Mouse (Mus musculus): ENCODE results near the gene Cfap43. TPM values are rescaled to one million over a fixed set of nuclear protein-coding genes. Genes with fewer than 3 reads are reported as not detected.

Gene Cfap43
- polyA plus RNA-seq, 1 experiment from 2014 or later = 1.7 TPM

- Histone ChIP-seq H3K27me3 (ENCODE audit: control insufficient read depth, insufficient read depth, low read depth, low read length) (no peaks in the 10 kb centered on the region), H3K4me1 (ENCODE audit: control insufficient read depth, insufficient read depth, low read length) (no peaks in the 10 kb centered on the region), H3K9ac (ENCODE audit: low read depth, low read length) (no peak overlapping the region), H3K27ac (ENCODE audit: low read length) (no peak overlapping the region), H3K9me3 (replicated peaks; ENCODE audit: control insufficient read depth, low read length, poor library complexity, severe bottlenecking) (no peaks in the 10 kb centered on the region), H3K4me2 (ENCODE audit: low read length) (no peak overlapping the region), H3K4me3 (ENCODE audit: low read depth, low read length) (no peak overlapping the region), H3K36me3 (ENCODE audit: control insufficient read depth, insufficient read depth, low read length) (no peaks in the 10 kb centered on the region)
- WGBS = 97% methylated on average over 5 of the region's 5 CpGs
- no peak for ATAC-seq
These were observed 104.4 kb downstream of the Cfap43 start for GRCm38 (mm10) chr19:47814721-47815120.

DNA sequence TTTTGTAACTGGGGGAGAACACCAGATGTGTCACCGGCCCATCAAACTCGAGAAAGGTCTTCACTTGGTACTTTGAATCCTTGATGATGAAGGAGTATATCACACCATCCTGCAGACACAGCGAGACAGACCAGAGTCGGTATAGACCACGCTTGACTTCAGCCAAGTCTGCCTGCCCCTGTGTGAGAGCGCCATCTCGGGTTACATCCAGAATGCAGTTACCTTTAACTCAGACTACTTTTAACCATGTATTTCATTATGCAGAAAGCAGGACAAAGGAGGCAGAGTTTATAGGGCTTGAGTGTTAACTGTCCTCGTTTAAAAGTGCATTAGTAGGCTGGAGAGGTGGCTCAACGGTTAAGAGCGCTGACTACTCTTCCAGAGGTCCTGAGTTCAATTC, 107.0 kb downstream of the Cfap43 start:
- no peak for ATAC-seq

GRCm38 (mm10) chr19:47798583-47798982, 120.5 kb downstream of the Cfap43 start:
- H3K9ac ChIP-seq (ENCODE audit: low read depth, low read length) = no peak overlapping the region
- 68% methylated on average over 10 of the region's 10 CpGs for WGBS
- H3K9me3 ChIP-seq (replicated peaks; ENCODE audit: control insufficient read depth, low read length, poor library complexity, severe bottlenecking) = no peaks in the 10 kb centered on the region
- no peaks in the 10 kb centered on the region for H3K36me3 ChIP-seq (ENCODE audit: control insufficient read depth, insufficient read depth, low read length)
- no peak for ATAC-seq
- no peak overlapping the region for H3K27ac ChIP-seq (ENCODE audit: low read length)
- H3K4me2 ChIP-seq (ENCODE audit: low read length) = no peak overlapping the region
- no peaks in the 10 kb centered on the region for H3K27me3 ChIP-seq (ENCODE audit: control insufficient read depth, insufficient read depth, low read depth, low read length)
- no peak overlapping the region for H3K4me3 ChIP-seq (ENCODE audit: low read depth, low read length)
- H3K4me1 ChIP-seq (ENCODE audit: control insufficient read depth, insufficient read depth, low read length) = no peaks in the 10 kb centered on the region

More for the DNA sequence above, 107.0 kb downstream of the Cfap43 start:
- no peak overlapping the region for H3K9ac ChIP-seq (ENCODE audit: low read depth, low read length)
- H3K9me3 ChIP-seq (replicated peaks; ENCODE audit: control insufficient read depth, low read length, poor library complexity, severe bottlenecking) = no peaks in the 10 kb centered on the region
- H3K4me3 ChIP-seq (ENCODE audit: low read depth, low read length) = no peak overlapping the region
- no peaks in the 10 kb centered on the region for H3K4me1 ChIP-seq (ENCODE audit: control insufficient read depth, insufficient read depth, low read length)
- H3K27me3 ChIP-seq (ENCODE audit: control insufficient read depth, insufficient read depth, low read depth, low read length) = no peaks in the 10 kb centered on the region
- no peaks in the 10 kb centered on the region for H3K36me3 ChIP-seq (ENCODE audit: control insufficient read depth, insufficient read depth, low read length)
- WGBS = 80% methylated on average over 10 of the region's 10 CpGs
- no peak overlapping the region for H3K27ac ChIP-seq (ENCODE audit: low read length)
- no peak overlapping the region for H3K4me2 ChIP-seq (ENCODE audit: low read length)

GRCm38 (mm10) chr19:47796699-47797098, 122.4 kb downstream of the Cfap43 start:
- no peaks in the 10 kb centered on the region for H3K27me3 ChIP-seq (ENCODE audit: control insufficient read depth, insufficient read depth, low read depth, low read length)
- no peaks in the 10 kb centered on the region for H3K4me1 ChIP-seq (ENCODE audit: control insufficient read depth, insufficient read depth, low read length)
- H3K4me2 ChIP-seq (ENCODE audit: low read length) = no peak overlapping the region
- no peak overlapping the region for H3K9ac ChIP-seq (ENCODE audit: low read depth, low read length)
- 7% methylated on average over 7 of the region's 7 CpGs for WGBS
- H3K4me3 ChIP-seq (ENCODE audit: low read depth, low read length) = no peak overlapping the region
- ATAC-seq = no peak
- H3K27ac ChIP-seq (ENCODE audit: low read length) = no peak overlapping the region
- H3K36me3 ChIP-seq (ENCODE audit: control insufficient read depth, insufficient read depth, low read length) = no peaks in the 10 kb centered on the region
- no peaks in the 10 kb centered on the region for H3K9me3 ChIP-seq (replicated peaks; ENCODE audit: control insufficient read depth, low read length, poor library complexity, severe bottlenecking)

DNA sequence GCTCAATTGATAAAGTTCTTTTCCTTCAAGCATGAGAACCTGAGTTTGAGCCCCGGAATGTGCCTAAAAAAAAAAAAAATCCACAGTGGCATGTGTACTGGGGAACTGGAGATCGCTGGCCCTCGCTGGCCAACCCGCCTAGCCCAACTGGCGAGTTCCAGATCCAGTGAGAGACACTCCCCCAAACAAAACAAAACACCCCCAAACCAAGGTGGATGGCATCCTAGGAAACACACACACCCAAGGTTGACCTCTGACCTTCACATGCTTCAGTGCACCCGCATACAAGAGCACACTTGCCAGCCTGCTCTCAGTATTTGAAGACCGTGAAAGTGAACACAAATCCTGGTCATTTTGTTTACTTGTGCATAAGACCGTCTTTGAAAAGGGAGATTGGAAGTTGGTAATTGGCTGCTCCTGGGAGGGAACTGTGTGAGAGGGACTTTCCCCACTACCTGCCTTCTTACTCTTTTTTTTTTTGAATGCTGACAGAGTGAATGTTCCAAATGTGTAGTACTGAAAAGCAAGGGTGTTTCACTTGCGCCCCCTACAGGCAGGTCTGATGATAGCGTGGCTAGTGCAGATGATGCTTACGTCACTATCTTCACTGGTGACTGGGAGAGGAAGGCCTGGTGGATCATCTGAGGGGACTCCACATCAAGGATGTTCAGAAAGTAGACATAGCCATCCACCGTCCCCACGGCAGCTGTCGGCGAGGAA, 123.9 kb downstream of the Cfap43 start:
- Histone ChIP-seq H3K27ac (ENCODE audit: low read length) (no peak overlapping the region), H3K9me3 (replicated peaks; ENCODE audit: control insufficient read depth, low read length, poor library complexity, severe bottlenecking) (no peaks in the 10 kb centered on the region), H3K36me3 (ENCODE audit: control insufficient read depth, insufficient read depth, low read length) (no peaks in the 10 kb centered on the region), H3K4me3 (ENCODE audit: low read depth, low read length) (no peak overlapping the region), H3K9ac (ENCODE audit: low read depth, low read length) (no peak overlapping the region), H3K27me3 (ENCODE audit: control insufficient read depth, insufficient read depth, low read depth, low read length) (no peaks in the 10 kb centered on the region), H3K4me1 (ENCODE audit: control insufficient read depth, insufficient read depth, low read length) (no peaks in the 10 kb centered on the region), H3K4me2 (ENCODE audit: low read length) (no peak overlapping the region)
- ATAC-seq = no peak
- WGBS = 26% methylated on average over 15 of the region's 15 CpGs

DNA sequence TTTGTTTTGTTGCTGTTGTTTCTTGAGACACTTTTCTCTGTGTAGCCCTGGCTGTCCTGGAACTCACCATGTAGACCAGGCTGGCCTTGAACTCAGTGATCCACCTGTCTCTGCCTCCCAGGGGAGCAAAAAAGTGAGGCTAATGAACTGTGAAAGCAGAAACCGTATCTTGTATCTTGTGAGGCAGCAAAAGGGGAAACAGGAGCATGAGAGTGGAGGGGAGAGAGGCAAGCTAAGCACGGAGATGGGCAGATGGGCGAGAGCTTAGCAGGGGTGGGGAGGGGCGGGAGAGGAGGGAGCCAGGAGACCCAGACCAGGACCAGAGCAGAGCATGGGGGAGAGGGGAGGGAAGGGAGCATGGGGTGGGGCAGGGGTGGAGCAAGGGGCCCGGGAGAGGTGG, 124.8 kb downstream of the Cfap43 start:
- no peak for ATAC-seq
- WGBS = 11% methylated on average over 5 of the region's 5 CpGs
- H3K9me3 ChIP-seq (replicated peaks; ENCODE audit: control insufficient read depth, low read length, poor library complexity, severe bottlenecking) = no peaks in the 10 kb centered on the region

DNA sequence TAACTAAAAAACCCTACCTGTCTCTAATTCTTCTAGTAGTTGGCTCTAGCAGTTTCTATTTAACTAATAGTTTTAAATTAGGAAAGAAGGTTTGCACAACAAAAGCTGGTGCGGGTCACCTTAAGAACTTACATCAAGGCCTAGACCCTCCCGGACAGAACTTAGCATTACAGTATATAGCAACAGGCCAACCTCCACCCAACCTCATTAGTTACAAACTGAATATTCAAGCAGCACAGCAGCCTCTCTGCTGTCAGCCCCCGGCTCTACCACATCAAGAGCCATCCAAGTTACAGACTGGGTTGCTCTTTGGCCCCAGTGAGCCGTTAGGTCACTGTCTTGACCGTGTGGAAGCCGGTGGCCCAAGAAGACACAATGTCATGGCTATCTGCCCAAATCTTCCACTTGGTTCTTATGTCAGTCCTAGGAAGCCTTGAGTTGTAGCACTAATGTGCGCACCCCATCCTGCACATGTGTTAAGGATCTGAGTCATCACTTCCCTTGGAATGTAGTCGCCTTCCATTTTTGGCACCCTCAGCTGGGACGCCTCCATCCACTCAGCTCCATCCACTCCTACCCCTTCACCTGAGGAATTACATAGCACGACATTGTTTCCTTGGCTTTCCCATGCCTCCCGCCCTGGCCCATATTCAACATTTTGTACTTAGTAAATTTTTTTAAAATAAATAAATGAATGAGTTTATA, 128.6 kb downstream of the Cfap43 start:
- no peak overlapping the region for H3K4me2 ChIP-seq (ENCODE audit: low read length)
- H3K9ac ChIP-seq (ENCODE audit: low read depth, low read length) = no peak overlapping the region
- no peak for ATAC-seq
- no peaks in the 10 kb centered on the region for H3K9me3 ChIP-seq (replicated peaks; ENCODE audit: control insufficient read depth, low read length, poor library complexity, severe bottlenecking)
- 95% methylated on average over 11 of the region's 11 CpGs for WGBS
- no peaks in the 10 kb centered on the region for H3K27me3 ChIP-seq (ENCODE audit: control insufficient read depth, insufficient read depth, low read depth, low read length)
- no peak overlapping the region for H3K4me3 ChIP-seq (ENCODE audit: low read depth, low read length)
- H3K36me3 ChIP-seq (ENCODE audit: control insufficient read depth, insufficient read depth, low read length) = no peaks in the 10 kb centered on the region
- H3K27ac ChIP-seq (ENCODE audit: low read length) = no peak overlapping the region
- H3K4me1 ChIP-seq (ENCODE audit: control insufficient read depth, insufficient read depth, low read length) = no peaks in the 10 kb centered on the region

More for the DNA sequence above, 124.8 kb downstream of the Cfap43 start:
- H3K9ac ChIP-seq (ENCODE audit: low read depth, low read length) = no peak overlapping the region
- H3K4me2 ChIP-seq (ENCODE audit: low read length) = no peak overlapping the region
- H3K36me3 ChIP-seq (ENCODE audit: control insufficient read depth, insufficient read depth, low read length) = no peaks in the 10 kb centered on the region
- H3K4me3 ChIP-seq (ENCODE audit: low read depth, low read length) = no peak overlapping the region
- H3K4me1 ChIP-seq (ENCODE audit: control insufficient read depth, insufficient read depth, low read length) = no peaks in the 10 kb centered on the region
- no peaks in the 10 kb centered on the region for H3K27me3 ChIP-seq (ENCODE audit: control insufficient read depth, insufficient read depth, low read depth, low read length)
- H3K27ac ChIP-seq (ENCODE audit: low read length) = no peak overlapping the region

GRCm38 (mm10) chr19:47783898-47784297, 135.2 kb downstream of the Cfap43 start:
- no peak overlapping the region for H3K4me3 ChIP-seq (ENCODE audit: low read depth, low read length)
- no peak overlapping the region for H3K4me2 ChIP-seq (ENCODE audit: low read length)
- no peak overlapping the region for H3K27ac ChIP-seq (ENCODE audit: low read length)
- no peaks in the 10 kb centered on the region for H3K36me3 ChIP-seq (ENCODE audit: control insufficient read depth, insufficient read depth, low read length)
- H3K9ac ChIP-seq (ENCODE audit: low read depth, low read length) = no peak overlapping the region
- WGBS = 96% methylated on average over 6 of the region's 6 CpGs
- H3K9me3 ChIP-seq (replicated peaks; ENCODE audit: control insufficient read depth, low read length, poor library complexity, severe bottlenecking) = no peaks in the 10 kb centered on the region
- no peaks in the 10 kb centered on the region for H3K27me3 ChIP-seq (ENCODE audit: control insufficient read depth, insufficient read depth, low read depth, low read length)
- H3K4me1 ChIP-seq (ENCODE audit: control insufficient read depth, insufficient read depth, low read length) = no peaks in the 10 kb centered on the region
- no peak for ATAC-seq

- H3K9ac ChIP-seq (ENCODE audit: low read depth, low read length) = no peak overlapping the region
- no peak for ATAC-seq
- H3K27me3 ChIP-seq (ENCODE audit: control insufficient read depth, insufficient read depth, low read depth, low read length) = no peaks in the 10 kb centered on the region
- 76% methylated on average over 11 of the region's 11 CpGs for WGBS
- no peak overlapping the region for H3K4me3 ChIP-seq (ENCODE audit: low read depth, low read length)
- H3K4me2 ChIP-seq (ENCODE audit: low read length) = no peak overlapping the region
- H3K36me3 ChIP-seq (ENCODE audit: control insufficient read depth, insufficient read depth, low read length) = no peaks in the 10 kb centered on the region
- H3K9me3 ChIP-seq (replicated peaks; ENCODE audit: control insufficient read depth, low read length, poor library complexity, severe bottlenecking) = no peaks in the 10 kb centered on the region
- no peak overlapping the region for H3K27ac ChIP-seq (ENCODE audit: low read length)
- H3K4me1 ChIP-seq (ENCODE audit: control insufficient read depth, insufficient read depth, low read length) = no peaks in the 10 kb centered on the region
These were observed 138.1 kb downstream of the Cfap43 start for GRCm38 (mm10) chr19:47780972-47781371.
